Mouse (Mus musculus) midbrain, embryonic 16.5 days (tissue): Measurements from ENCODE around the gene Aip. TPM values are rescaled to one million over a fixed set of nuclear protein-coding genes. Genes with fewer than 3 reads are reported as not detected.

Experiments
- ATAC-seq: fragments of 200-750 bp; cut with Nextera tagmentation; 2 replicates; pipeline ENCODE4 v1.8.0; 2017; ENCODE audit warnings: moderate TSS enrichment
- H3K27ac ChIP-seq: fragments of 300-500 bp; sonication (generic); 2 replicates; pipeline ENCODE4 v1.5.1; 2014; ENCODE audit warnings: mild to moderate bottlenecking, low read length, mixed read lengths
- H3K27me3 ChIP-seq: fragments of 300-500 bp; sonication (generic); 2 replicates; pipeline ENCODE4 v1.6.1; 2014; ENCODE audit warnings: low read depth, low read length, mixed read lengths; ENCODE audit not compliant: control insufficient read depth, insufficient read depth
- H3K36me3 ChIP-seq: fragments of 300-500 bp; sonication (generic); 2 replicates; pipeline ENCODE4 v1.6.1; 2014; ENCODE audit warnings: mild to moderate bottlenecking, low read length, moderate library complexity, mixed read lengths; ENCODE audit not compliant: control insufficient read depth, insufficient read depth
- H3K4me1 ChIP-seq: fragments of 300-500 bp; sonication (generic); 2 replicates; pipeline ENCODE4 v1.6.1; 2014; ENCODE audit warnings: mild to moderate bottlenecking, low read length, mixed read lengths; ENCODE audit not compliant: control insufficient read depth, insufficient read depth
- H3K4me2 ChIP-seq: fragments of 300-500 bp; sonication (generic); 2 replicates; pipeline ENCODE4 v1.6.1; 2014; ENCODE audit warnings: mild to moderate bottlenecking, low read length, mixed read lengths
- H3K4me3 ChIP-seq: fragments of 300-500 bp; sonication (generic); 2 replicates; pipeline ENCODE4 v1.5.1; 2014; ENCODE audit warnings: low read depth, mild to moderate bottlenecking, low read length, moderate library complexity, mixed read lengths
- H3K9ac ChIP-seq: fragments of 300-500 bp; sonication (generic); 2 replicates; pipeline ENCODE4 v1.6.1; 2014; ENCODE audit warnings: low read depth, low read length, mixed read lengths
- H3K9me3 ChIP-seq: fragments of 300-500 bp; sonication (generic); replicated peaks from 2 replicates; pipeline ENCODE4 v1.6.1; 2014; ENCODE audit warnings: mild to moderate bottlenecking, low read length, mixed read lengths; ENCODE audit not compliant: control insufficient read depth, poor library complexity, severe bottlenecking
- WGBS: fragments of 180-500 bp; shearing (Covaris S2); extraction: QIAGEN DNeasy Blood & Tissue Kit; methylation state at CpG from one replicate; pipeline ENCODE4 v1.1.7; 2014; 5-methylcytosine and 5-hydroxymethylcytosine counted together
- polyA plus RNA-seq: library from polyadenylated mRNA; unstranded; fragments of >200 nt; fragmentation: Nextera tagmentation; extraction: Ambion mirVana; gene quantifications from 2 replicates; pipeline ENCODE4 v1.2.1, GENCODE M21; 2015

The Aip gene
- polyA plus RNA-seq, 1 experiment from 2014 or later: 102 TPM

- Histone ChIP-seq H3K9ac (no peak within 1 kb of the TSS), H3K9me3 (no peaks in the 10 kb centered on the region), H3K4me2 (no peak within 1 kb of the TSS), H3K27ac (no peak within 1 kb of the TSS), H3K36me3 (peaks cover 18% of the 10 kb centered on the region; the same call in 1 of the 2 replicates), H3K4me3 (no peak within 1 kb of the TSS), H3K27me3 (no peaks in the 10 kb centered on the region), H3K4me1 (peaks cover 10% of the 10 kb centered on the region)
- WGBS: 74% methylated on average over 11 of the region's 11 CpGs
- no peak for ATAC-seq
These were observed 27.6 kb upstream of the Aip start, which contains the start of gene Ptprcap for GRCm38 (mm10) chr19:4153232-4153654. Gene Ptprcap (plus strand): TSS chr19:4153604.

GRCm38 (mm10) chr19:4152445-4153231 is 27.0 kb upstream of the Aip start:
- Histone ChIP-seq H3K27ac (no peak overlapping the region), H3K9ac (no peak overlapping the region), H3K4me1 (peaks cover 15% of the 10 kb centered on the region), H3K4me2 (no peak overlapping the region), H3K9me3 (no peaks in the 10 kb centered on the region), H3K27me3 (no peaks in the 10 kb centered on the region), H3K4me3 (no peak overlapping the region), H3K36me3 (peaks cover 16% of the 10 kb centered on the region; the same call in 1 of the 2 replicates)
- ATAC-seq: no peak
- WGBS: 93% methylated on average over 8 of the region's 8 CpGs

GRCm38 (mm10) chr19:4151898-4152297 is 26.2 kb upstream of the Aip start:
- no peak overlapping the region for H3K4me3 ChIP-seq
- H3K36me3 ChIP-seq: peaks cover 12% of the 10 kb centered on the region; the same call in 1 of the 2 replicates
- no peak for ATAC-seq
- H3K4me1 ChIP-seq: peaks cover 15% of the 10 kb centered on the region
- 92% methylated on average over 5 of the region's 5 CpGs for WGBS
- H3K27ac ChIP-seq: no peak overlapping the region
- no peaks in the 10 kb centered on the region for H3K9me3 ChIP-seq
- H3K9ac ChIP-seq: no peak overlapping the region
- H3K27me3 ChIP-seq: no peaks in the 10 kb centered on the region
- no peak overlapping the region for H3K4me2 ChIP-seq

GRCm38 (mm10) chr19:4151488-4151860 is 25.8 kb upstream of the Aip start:
- H3K36me3 ChIP-seq: peaks cover 8% of the 10 kb centered on the region; the same call in 1 of the 2 replicates
- no peak overlapping the region for H3K27ac ChIP-seq
- WGBS: 81% methylated on average over 5 of the region's 5 CpGs
- no peaks in the 10 kb centered on the region for H3K27me3 ChIP-seq
- H3K4me1 ChIP-seq: peaks cover 15% of the 10 kb centered on the region
- no peak overlapping the region for H3K4me3 ChIP-seq
- no peaks in the 10 kb centered on the region for H3K9me3 ChIP-seq
- ATAC-seq: no peak
- H3K9ac ChIP-seq: no peak overlapping the region
- no peak overlapping the region for H3K4me2 ChIP-seq

- Histone ChIP-seq H3K27me3 (no peaks in the 10 kb centered on the region), H3K9ac (no peak overlapping the region), H3K27ac (no peak overlapping the region), H3K4me2 (no peak overlapping the region), H3K4me1 (peaks cover 15% of the 10 kb centered on the region), H3K36me3 (peaks cover 2% of the 10 kb centered on the region; the same call in 1 of the 2 replicates), H3K9me3 (no peaks in the 10 kb centered on the region), H3K4me3 (no peak overlapping the region)
- no peak for ATAC-seq
- 87% methylated on average over 22 of the region's 22 CpGs for WGBS
These were observed 25.2 kb upstream of the Aip start for GRCm38 (mm10) chr19:4150567-4151487.

- Histone ChIP-seq H3K9me3 (no peaks in the 10 kb centered on the region), H3K4me1 (peaks cover 15% of the 10 kb centered on the region), H3K9ac (no peak overlapping the region), H3K27ac (no peak overlapping the region), H3K4me2 (no peak overlapping the region), H3K27me3 (no peaks in the 10 kb centered on the region), H3K36me3 (peaks cover 2% of the 10 kb centered on the region; the same call in 1 of the 2 replicates), H3K4me3 (no peak overlapping the region)
- ATAC-seq: no peak
- 94% methylated on average over 17 of the region's 17 CpGs for WGBS
These were observed 24.3 kb upstream of the Aip start for GRCm38 (mm10) chr19:4149764-4150461.

GRCm38 (mm10) chr19:4149283-4149682 is 23.6 kb upstream of the Aip start:
- WGBS: 89% methylated on average over 11 of the region's 11 CpGs
- Histone ChIP-seq H3K27me3 (no peaks in the 10 kb centered on the region), H3K9ac (peak overlapping the region; percentile 96), H3K9me3 (no peaks in the 10 kb centered on the region), H3K4me2 (peak overlapping the region; percentile 96), H3K4me3 (peak overlapping the region; percentile 92), H3K4me1 (peaks cover 15% of the 10 kb centered on the region), H3K27ac (no peak overlapping the region), H3K36me3 (peaks cover 2% of the 10 kb centered on the region; the same call in 1 of the 2 replicates)
- ATAC-seq: no peak

- Histone ChIP-seq H3K36me3 (peaks cover 2% of the 10 kb centered on the region; the same call in 1 of the 2 replicates), H3K4me3 (peak overlapping the region; percentile 92), H3K4me1 (peaks cover 15% of the 10 kb centered on the region), H3K27ac (peak overlapping the region; percentile 72), H3K27me3 (no peaks in the 10 kb centered on the region), H3K4me2 (peak overlapping the region; percentile 96), H3K9ac (peak overlapping the region; percentile 96), H3K9me3 (no peaks in the 10 kb centered on the region)
- 2% methylated on average over 7 of the region's 8 CpGs for WGBS
- ATAC-seq: peak; percentile 46
These were observed 23.2 kb upstream of the Aip start for GRCm38 (mm10) chr19:4148819-4149218.
